Mouse (Mus musculus) hindbrain, embryonic 16.5 days (tissue): ENCODE measurements at regions not wholly inside any gene's neighbourhood (a gene's known extent, or its start where the extent isn't known, plus 50 kb on each side); places are given as distances from the start of the nearest gene placed in this dataset.

ENCODE experiments used
- ATAC-seq: fragments of 200-750 bp; cut with Nextera tagmentation; 2 replicates; pipeline ENCODE4 v1.8.0; 2017; ENCODE audit warnings: moderate TSS enrichment, moderate library complexity
- H3K27ac ChIP-seq: fragments of 300-500 bp; sonication (generic); 2 replicates; pipeline ENCODE4 v1.5.1; 2014; ENCODE audit warnings: low read depth, mild to moderate bottlenecking, control low read depth, low read length, moderate library complexity
- H3K27me3 ChIP-seq: fragments of 300-500 bp; sonication (generic); replicated peaks from 2 replicates; pipeline ENCODE4 v1.6.1; 2014; ENCODE audit warnings: low read length; ENCODE audit not compliant: control insufficient read depth, insufficient read depth
- H3K36me3 ChIP-seq: fragments of 300-500 bp; sonication (generic); 2 replicates; pipeline ENCODE4 v1.6.1; 2014; ENCODE audit warnings: mild to moderate bottlenecking, low read length, moderate library complexity, mixed read lengths; ENCODE audit not compliant: control insufficient read depth, insufficient read depth
- H3K4me1 ChIP-seq: fragments of 300-500 bp; sonication (generic); 2 replicates; pipeline ENCODE4 v1.6.1; 2014; ENCODE audit warnings: low read depth, low read length; ENCODE audit not compliant: control insufficient read depth, insufficient read depth
- H3K4me2 ChIP-seq: fragments of 300-500 bp; sonication (generic); 2 replicates; pipeline ENCODE4 v1.6.1; 2014; ENCODE audit warnings: mild to moderate bottlenecking, low read length, control low read depth, moderate library complexity
- H3K4me3 ChIP-seq: fragments of 300-500 bp; sonication (generic); 2 replicates; pipeline ENCODE4 v1.5.1; 2014; ENCODE audit warnings: mild to moderate bottlenecking, low read length, control low read depth, moderate library complexity
- H3K9ac ChIP-seq: fragments of 300-500 bp; sonication (generic); 2 replicates; pipeline ENCODE4 v1.6.1; 2014; ENCODE audit warnings: low read depth, mild to moderate bottlenecking, control low read depth, low read length, moderate library complexity
- H3K9me3 ChIP-seq: fragments of 300-500 bp; sonication (generic); 2 replicates; pipeline ENCODE4 v1.6.1; 2014; ENCODE audit warnings: mild to moderate bottlenecking, low read length, moderate library complexity; ENCODE audit not compliant: control insufficient read depth
- whole genome bisulfite sequencing: fragments of 180-500 bp; shearing (Covaris S2); extraction: QIAGEN DNeasy Blood & Tissue Kit; methylation state at CpG from one replicate; pipeline ENCODE4 v1.1.7; 2014; 5-methylcytosine and 5-hydroxymethylcytosine counted together

DNA sequence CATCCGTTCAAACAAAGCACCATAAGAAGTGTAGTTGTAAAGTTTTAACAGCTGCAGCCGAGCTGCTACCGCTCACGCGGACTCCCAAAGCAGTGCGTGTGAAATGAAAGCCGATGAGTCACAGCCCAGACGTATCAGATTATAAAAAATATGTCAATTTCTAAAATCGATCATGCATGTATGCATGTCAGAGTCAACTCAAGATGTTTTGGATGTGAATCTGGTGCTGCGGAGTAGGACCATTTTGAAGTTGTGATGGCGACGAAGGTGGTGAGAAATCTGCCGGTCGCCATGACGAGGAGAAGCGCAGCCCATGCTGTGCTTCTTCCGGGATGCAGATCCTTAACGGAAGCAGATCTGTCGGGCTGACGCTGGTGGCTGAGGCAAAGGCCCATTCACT, 93.5 kb downstream of the Aldh8a1 start:
- Histone ChIP-seq H3K4me1 (peaks cover 4% of the 10 kb centered on the region; the same call in 1 of the 2 replicates), H3K4me2 (no peak overlapping the region), H3K27ac (no peak overlapping the region), H3K36me3 (no peaks in the 10 kb centered on the region), H3K9ac (no peak overlapping the region), H3K9me3 (no peaks in the 10 kb centered on the region), H3K4me3 (no peak overlapping the region), H3K27me3 (no peaks in the 10 kb centered on the region)
- ATAC-seq: no peak
- 73% methylated on average over 20 of the region's 20 CpGs for WGBS

DNA sequence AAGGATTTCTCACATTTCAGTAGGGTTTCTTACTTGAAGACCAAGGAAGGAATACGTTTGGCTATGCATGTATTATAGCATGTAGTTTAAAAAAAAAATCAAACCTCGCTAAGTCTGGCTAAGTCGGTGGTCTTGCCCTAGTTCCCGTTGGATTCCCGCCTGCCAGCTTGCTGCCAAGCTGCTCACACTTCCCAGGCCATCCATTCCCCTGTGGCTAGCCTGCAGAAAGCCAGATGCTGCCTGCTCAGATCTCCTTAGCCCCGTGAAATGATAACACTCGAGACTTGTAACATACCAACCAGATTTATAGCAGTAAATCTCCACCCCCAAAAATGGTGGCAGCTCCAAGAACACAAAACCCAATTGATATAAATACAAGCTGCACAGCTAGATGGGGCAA, 97.2 kb downstream of the Aldh8a1 start:
- no peak overlapping the region for H3K27ac ChIP-seq
- WGBS: 63% methylated on average over 7 of the region's 7 CpGs
- no peak overlapping the region for H3K9ac ChIP-seq
- ATAC-seq: no peak
- no peaks in the 10 kb centered on the region for H3K36me3 ChIP-seq
- H3K4me1 ChIP-seq: no peaks in the 10 kb centered on the region
- no peaks in the 10 kb centered on the region for H3K27me3 ChIP-seq
- no peak overlapping the region for H3K4me2 ChIP-seq
- no peaks in the 10 kb centered on the region for H3K9me3 ChIP-seq
- H3K4me3 ChIP-seq: no peak overlapping the region

DNA sequence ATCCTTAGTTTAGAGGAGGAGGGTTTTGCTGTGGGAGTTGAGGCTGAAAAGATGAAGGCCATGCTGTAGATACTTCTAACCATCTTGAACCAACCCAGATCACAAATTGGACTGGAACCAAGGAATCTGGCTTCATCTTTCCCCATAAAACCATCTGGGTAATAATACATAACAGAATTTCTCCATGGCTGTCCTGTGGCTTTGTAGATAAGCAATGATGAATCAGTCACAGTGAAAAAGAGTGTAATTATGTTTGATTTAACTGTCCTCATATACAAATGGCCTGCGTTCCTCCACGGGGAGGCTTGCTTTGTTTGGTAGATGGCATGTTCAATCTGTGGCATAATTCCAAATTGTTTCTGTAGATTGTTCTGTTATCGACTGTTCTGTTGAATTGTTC, 100.9 kb downstream of the Aldh8a1 start:
- WGBS: 60% methylated on average over 3 of the region's 3 CpGs
- Histone ChIP-seq H3K4me3 (no peak overlapping the region), H3K4me2 (no peak overlapping the region), H3K36me3 (no peaks in the 10 kb centered on the region), H3K27me3 (no peaks in the 10 kb centered on the region), H3K9ac (no peak overlapping the region), H3K4me1 (no peaks in the 10 kb centered on the region), H3K9me3 (peaks cover 7% of the 10 kb centered on the region), H3K27ac (no peak overlapping the region)
- ATAC-seq: no peak

DNA sequence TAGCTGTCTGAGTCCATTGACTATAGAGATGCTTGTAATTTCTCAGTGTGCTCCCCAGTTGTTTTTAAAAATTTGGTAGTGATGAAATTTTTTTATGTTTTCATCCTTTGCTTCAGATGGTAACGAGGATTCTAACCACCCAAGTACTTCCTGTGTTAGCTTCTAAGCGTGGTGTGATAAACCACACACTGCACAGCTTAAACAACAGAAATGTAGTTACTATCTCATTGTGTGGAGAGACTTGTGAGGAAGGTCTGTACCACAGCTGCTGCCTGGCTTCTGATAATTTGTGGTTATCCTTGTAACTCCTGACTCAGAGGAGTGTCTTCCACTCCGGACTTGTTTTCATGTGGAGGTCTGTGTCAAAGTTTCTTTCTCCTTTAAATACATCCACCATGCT, 102.3 kb downstream of the Aldh8a1 start:
- H3K4me2 ChIP-seq: no peak overlapping the region
- ATAC-seq: no peak
- no peak overlapping the region for H3K4me3 ChIP-seq
- no peak overlapping the region for H3K27ac ChIP-seq
- no peak overlapping the region for H3K9ac ChIP-seq
- no peaks in the 10 kb centered on the region for H3K4me1 ChIP-seq
- no peaks in the 10 kb centered on the region for H3K36me3 ChIP-seq
- H3K9me3 ChIP-seq: peaks cover 7% of the 10 kb centered on the region
- WGBS: 86% methylated on average over 3 of the region's 3 CpGs
- H3K27me3 ChIP-seq: no peaks in the 10 kb centered on the region

GRCm38 (mm10) chr10:21481255-21481654, 104.2 kb downstream of the Aldh8a1 start:
- H3K9me3 ChIP-seq: peaks cover 7% of the 10 kb centered on the region
- H3K27me3 ChIP-seq: no peaks in the 10 kb centered on the region
- no peak overlapping the region for H3K9ac ChIP-seq
- ATAC-seq: no peak
- H3K4me1 ChIP-seq: no peaks in the 10 kb centered on the region
- H3K4me3 ChIP-seq: no peak overlapping the region
- H3K36me3 ChIP-seq: no peaks in the 10 kb centered on the region
- no peak overlapping the region for H3K27ac ChIP-seq
- 85% methylated on average over 3 of the region's 3 CpGs for WGBS
- no peak overlapping the region for H3K4me2 ChIP-seq

- no peaks in the 10 kb centered on the region for H3K4me1 ChIP-seq
- H3K4me3 ChIP-seq: no peak overlapping the region
- no peaks in the 10 kb centered on the region for H3K36me3 ChIP-seq
- WGBS: 74% methylated on average over 4 of the region's 4 CpGs
- no peak overlapping the region for H3K27ac ChIP-seq
- no peak overlapping the region for H3K9ac ChIP-seq
- no peak overlapping the region for H3K4me2 ChIP-seq
- no peaks in the 10 kb centered on the region for H3K27me3 ChIP-seq
- peaks cover 7% of the 10 kb centered on the region for H3K9me3 ChIP-seq
- ATAC-seq: no peak
Measured at GRCm38 (mm10) chr10:21482055-21482454, 105.0 kb downstream of the Aldh8a1 start.

GRCm38 (mm10) chr10:21482659-21483058, 105.6 kb downstream of the Aldh8a1 start:
- Histone ChIP-seq H3K36me3 (no peaks in the 10 kb centered on the region), H3K9ac (no peak overlapping the region), H3K27ac (no peak overlapping the region), H3K4me3 (no peak overlapping the region), H3K9me3 (peaks cover 7% of the 10 kb centered on the region), H3K4me1 (no peaks in the 10 kb centered on the region), H3K27me3 (no peaks in the 10 kb centered on the region), H3K4me2 (no peak overlapping the region)
- ATAC-seq: no peak
- 82% methylated on average over 9 of the region's 9 CpGs for WGBS

- 89% methylated on average over 3 of the region's 3 CpGs for WGBS
Measured at GRCm38 (mm10) chr10:21483373-21483772, 106.3 kb downstream of the Aldh8a1 start.

GRCm38 (mm10) chr10:21488374-21488930, 104.5 kb upstream of the 1700020N01Rik start:
- H3K9ac ChIP-seq: no peak overlapping the region
- H3K36me3 ChIP-seq: no peaks in the 10 kb centered on the region
- no peaks in the 10 kb centered on the region for H3K4me1 ChIP-seq
- ATAC-seq: no peak
- H3K4me3 ChIP-seq: no peak overlapping the region
- no peak overlapping the region for H3K27ac ChIP-seq
- no peak overlapping the region for H3K4me2 ChIP-seq
- 90% methylated on average over 7 of the region's 7 CpGs for WGBS
- H3K9me3 ChIP-seq: no peaks in the 10 kb centered on the region
- H3K27me3 ChIP-seq: no peaks in the 10 kb centered on the region

More at GRCm38 (mm10) chr10:21483373-21483772, 106.3 kb downstream of the Aldh8a1 start:
- no peak overlapping the region for H3K4me2 ChIP-seq
- H3K27me3 ChIP-seq: no peaks in the 10 kb centered on the region
- H3K4me1 ChIP-seq: no peaks in the 10 kb centered on the region
- peaks cover 7% of the 10 kb centered on the region for H3K9me3 ChIP-seq
- no peaks in the 10 kb centered on the region for H3K36me3 ChIP-seq
- H3K4me3 ChIP-seq: no peak overlapping the region
- H3K27ac ChIP-seq: no peak overlapping the region
- no peak for ATAC-seq
- H3K9ac ChIP-seq: no peak overlapping the region

GRCm38 (mm10) chr10:21490910-21491309, 102.0 kb upstream of the 1700020N01Rik start:
- Histone ChIP-seq H3K4me1 (no peaks in the 10 kb centered on the region), H3K36me3 (no peaks in the 10 kb centered on the region), H3K4me3 (no peak overlapping the region), H3K9ac (no peak overlapping the region), H3K27me3 (no peaks in the 10 kb centered on the region), H3K27ac (no peak overlapping the region), H3K4me2 (no peak overlapping the region), H3K9me3 (no peaks in the 10 kb centered on the region)
- WGBS: 83% methylated on average over 8 of the region's 8 CpGs
- ATAC-seq: no peak
